Mouse (Mus musculus) lung, adult 18-20 months (tissue): ENCODE results near the gene Alpk3.

Experiments used
- DNase-seq, 2 experiments: peaks; one replicate each; pipeline ENCODE4 v3.0.0; 2022; ENCODE audit warnings: mixed read lengths in 2 of 2

The Alpk3 gene

DNA sequence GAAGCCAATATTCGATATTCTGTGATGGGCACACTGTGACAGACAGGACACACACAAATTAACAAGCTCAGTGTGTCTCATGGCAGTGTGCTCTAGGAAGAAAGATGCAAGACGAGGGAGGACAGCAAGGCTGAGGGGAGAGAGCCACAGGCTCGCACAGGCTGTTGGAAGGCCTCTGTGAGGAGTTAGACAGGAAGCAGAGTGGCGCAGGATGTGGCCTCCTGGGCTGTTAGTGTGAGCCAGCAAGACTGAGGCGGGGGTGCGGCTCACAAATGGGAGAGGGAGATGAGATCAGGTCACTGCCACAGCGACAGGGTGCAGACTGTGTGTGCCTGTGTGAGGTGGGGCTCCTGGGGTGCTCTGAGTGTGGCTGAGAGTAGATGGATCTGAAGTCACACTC is 17.9 kb downstream of the Alpk3 start:
- no peak for DNase-seq

DNA sequence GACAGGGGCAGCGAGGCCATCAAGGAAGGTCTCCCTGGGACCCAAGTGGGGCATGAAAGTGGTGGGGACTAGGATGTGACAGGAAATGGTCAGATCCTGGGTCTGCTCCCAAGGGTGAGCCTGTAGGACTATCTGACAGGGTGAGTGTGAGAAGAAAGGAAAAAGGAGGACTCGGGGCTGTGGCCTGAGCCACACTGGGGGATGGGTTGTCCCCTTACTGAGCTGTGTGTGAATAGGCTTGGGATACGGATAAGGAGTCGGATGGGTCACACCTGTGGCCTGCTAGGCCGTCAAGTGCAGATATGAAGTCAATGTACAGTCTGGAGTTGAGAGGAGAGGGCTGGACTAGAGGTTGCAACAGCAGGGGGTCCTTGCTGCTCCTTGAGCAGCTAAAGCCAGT is 18.3 kb downstream of the Alpk3 start:
- DNase-seq: no peak

DNA sequence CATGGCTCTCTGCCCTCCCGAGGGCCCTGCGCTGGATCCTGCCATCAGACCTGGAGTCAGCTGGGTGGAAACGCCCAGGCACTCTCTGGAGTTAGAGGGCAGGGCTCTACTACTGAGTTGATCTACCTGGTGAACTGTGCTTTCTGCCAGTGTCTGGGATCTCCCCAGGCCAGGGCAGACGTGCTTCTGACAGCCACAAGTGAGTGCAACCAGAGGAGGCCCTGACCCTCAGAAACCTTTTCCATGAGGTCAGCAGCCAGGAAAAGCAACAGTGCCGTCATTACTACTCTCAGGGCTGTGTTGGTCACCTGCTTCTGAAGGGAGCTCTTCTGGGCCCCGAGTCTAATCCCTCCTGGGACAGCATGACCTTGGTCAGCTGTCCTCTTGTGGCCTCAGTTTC is 19.6 kb downstream of the Alpk3 start:
- no peak for DNase-seq

DNA sequence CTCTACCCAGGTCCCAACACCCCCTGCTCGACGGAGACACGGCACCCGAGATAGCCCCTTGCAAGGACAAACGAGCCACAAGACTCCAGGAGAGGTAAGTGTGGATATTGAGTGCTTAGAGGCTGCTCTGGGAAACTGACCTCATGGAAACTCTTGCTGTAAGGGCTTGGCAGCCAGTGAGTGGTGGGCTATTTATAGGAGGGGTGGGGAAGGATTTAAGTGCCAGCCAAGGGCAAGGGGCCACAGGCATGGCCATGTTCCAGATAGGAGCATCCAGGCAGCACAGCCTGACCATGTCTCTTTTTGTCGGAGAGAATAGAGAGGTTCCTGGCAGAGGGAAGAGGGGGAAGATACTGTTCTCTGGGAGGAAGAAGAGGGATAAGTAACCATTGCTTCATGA is 21.3 kb downstream of the Alpk3 start:
- no peak for DNase-seq

DNA sequence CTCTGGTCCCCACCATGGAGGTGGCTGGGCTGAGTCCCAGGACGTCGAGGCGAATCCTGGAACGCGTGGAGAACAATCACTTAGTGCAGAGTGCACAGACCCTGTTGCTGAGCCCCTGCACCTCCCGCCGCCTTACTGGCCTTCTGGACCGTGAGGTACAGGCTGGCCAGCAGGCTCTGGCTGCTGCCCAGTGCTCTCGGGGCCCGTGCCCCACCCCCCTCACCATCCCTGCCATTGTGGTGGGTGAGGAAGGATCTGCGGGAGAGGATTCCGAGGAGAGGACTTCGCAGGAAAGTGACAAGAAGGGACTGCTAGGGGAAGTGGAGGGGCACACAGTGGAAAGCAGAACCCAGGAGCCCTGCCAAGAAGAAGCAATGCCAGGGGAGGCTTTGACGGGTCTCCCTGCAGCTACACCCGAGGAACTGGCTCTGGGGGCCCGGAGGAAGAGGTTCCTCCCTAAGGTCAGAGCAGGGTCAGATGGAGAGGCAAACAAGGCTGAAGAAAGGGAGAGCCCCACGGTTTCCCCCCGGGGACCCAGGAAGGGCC is 36.1 kb downstream of the Alpk3 start:
- no peak for DNase-seq

DNA sequence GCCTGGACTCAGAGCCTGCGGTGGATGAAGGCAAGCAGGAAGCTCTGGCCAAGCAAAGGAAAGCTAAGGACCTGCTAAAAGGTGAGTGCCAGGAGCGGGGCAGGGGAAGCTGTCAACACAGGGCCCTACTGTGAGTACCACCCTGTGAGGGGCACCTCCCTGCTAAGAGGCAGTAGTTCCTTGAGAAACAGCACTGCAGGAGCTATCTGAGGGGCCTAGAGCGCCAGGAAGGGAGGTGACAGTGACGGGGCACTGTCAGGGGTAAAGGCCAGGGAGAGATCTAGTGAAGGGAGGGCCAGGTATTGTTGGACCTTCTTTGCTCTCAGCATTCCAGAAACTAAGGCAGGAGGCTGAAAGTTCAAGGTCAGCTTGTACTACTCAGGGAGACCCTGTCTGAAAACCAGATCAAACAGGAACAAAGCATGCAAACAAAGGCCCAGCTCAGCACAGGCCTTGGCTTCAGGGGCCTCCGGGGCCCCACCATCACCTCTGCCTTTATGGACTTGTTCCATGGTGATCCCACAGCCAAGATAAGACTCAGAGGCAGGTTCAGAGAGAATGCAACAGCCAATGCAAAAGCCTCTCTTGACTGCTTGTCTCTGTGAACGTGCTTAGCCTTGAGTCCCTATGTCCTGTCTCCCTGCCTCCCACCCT is 36.8 kb downstream of the Alpk3 start:
- DNase-seq: no peak

DNA sequence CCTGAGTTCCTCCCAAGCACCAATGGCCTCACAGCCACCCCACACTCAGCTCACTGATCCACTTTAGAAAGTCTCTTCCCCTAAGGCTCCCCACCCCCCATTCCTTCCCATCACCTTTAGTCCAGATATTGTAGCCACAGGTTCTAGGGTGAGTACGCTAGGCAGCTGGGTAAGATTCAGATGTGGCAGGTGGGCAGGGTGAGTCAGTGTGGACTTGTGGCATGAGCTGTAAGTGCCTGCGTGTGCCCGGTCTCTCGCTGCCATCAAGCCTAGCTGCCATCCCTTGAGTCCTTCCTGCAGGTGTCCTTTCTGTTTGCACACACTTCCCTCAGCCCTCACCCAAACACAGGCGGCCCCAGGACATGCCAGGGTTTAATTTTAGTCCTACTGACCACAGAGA is 42.9 kb downstream of the Alpk3 start:
- DNase-seq: no peak

DNA sequence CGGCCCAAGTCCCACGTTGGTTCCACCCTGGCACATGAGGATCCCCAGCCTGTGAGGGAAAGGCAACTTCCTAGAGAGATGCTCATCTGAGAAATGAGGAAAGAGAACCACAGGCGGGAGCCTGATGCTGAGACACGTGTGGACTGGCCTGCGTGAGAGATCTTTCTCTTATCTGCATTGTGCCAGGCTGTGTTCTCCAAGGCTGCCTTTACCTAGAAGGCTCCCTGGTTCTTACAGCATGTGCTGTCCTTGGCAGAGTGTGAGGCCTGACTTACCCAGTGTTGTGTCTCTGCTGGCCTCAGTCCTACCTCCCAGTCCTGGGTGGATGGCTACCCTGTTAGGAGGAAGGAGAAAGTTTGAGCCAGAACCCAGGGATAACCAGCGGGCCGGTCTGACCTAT is 45.5 kb downstream of the Alpk3 start:
- no peak for DNase-seq

DNA sequence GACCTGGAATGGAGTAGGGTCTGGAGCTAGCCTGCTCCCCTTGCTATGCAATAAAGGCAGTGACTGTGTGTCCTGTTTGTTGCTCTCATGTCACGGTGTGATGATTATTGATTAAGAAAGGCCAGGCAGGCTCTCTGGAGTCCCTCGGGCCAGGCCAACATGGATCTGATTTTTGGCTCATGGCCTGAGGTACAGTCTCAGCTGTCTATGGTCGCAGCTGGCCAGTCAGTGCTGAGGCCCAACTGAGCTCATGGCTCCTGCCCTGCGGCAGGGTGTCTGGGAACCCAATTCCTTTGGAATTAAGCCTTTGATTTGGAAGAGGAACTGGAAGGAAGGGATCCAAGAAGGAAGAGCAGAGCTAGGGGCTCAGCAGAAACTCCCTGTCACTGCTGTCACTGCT is 48.1 kb downstream of the Alpk3 start:
- DNase-seq: no peak

DNA sequence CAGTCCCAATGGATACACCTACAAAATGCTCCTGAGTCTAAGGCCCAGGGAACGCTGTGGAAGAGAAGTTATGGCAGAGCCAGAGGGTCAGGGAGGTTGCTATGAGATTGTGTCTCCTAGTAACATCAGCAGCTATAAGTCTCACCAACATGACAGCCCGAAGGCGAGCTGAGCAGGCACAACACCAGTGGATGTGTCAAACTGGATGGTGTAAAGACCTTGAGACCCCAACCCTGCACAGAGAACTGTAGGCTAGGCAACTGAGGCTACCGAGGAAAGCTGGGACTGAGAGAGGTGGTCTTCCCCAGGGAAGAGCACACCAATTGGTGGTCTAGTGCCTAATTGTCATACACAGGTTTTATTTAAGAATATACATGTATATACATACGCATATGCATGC is 50.8 kb downstream of the Alpk3 start:
- no peak for DNase-seq

DNA sequence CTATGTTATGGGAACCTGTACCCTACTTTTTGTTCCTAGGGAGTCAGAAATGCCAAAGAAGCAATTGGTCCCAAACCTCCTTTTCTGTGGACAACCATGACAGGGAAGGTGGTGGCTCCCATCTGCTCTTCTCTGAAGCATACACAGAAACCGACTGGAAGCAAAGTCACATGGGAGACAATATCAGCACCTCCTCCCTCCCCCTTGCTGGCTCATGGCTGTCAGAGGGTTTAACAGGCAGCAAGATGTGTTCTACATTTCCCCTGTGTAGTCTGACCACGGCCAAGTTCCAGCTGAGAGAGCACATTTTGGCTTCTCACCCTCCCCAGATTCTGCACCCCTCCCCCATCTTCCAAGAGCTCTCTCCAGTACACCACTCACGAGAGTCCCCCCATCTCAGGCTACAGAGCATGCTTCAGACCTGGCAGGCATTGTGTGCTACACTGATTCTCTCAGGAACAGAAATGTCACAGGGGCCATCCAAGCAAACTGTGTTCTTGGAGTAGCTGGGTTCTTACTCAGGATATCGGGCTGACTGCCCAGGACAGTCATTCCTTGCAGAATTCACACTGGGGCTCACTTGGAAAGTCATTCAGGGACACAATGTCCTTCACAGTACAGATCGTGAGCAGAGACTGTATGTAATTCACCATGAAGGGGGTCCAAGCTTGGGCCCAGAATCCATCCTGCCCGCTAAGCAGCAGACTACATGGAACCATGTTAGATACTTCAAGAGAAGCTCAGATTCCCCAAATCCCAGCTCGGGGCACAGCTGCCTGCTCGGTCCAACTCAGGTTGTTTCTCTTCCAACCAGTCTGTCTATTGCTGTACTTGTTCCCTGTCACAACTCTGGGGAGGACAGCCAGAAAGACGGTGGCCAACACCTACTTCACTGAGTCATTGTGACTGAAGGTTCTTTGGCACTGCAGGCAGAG is 52.6 kb downstream of the Alpk3 start:
- peak; percentile 61 to 73 for DNase-seq

DNA sequence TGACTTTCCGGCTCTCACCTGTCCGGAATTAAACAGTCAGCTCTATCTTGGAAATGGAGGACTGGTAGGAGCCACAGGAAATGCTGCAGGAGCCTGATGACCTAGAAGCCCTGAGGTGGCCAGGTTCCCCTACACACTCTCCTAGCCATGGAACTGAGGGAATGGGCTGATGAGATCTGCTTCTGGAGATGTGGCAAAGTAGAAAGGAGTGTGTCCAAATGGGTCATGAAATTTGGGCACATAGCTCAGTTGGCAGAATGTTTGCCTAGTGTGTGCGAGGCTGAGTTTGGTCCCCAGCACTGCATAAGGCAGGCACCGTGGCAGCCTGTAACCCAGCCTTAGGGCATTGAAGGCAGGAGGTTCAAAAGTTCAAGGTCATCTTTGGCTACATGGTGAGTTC is 53.4 kb downstream of the Alpk3 start:
- DNase-seq: no peak

DNA sequence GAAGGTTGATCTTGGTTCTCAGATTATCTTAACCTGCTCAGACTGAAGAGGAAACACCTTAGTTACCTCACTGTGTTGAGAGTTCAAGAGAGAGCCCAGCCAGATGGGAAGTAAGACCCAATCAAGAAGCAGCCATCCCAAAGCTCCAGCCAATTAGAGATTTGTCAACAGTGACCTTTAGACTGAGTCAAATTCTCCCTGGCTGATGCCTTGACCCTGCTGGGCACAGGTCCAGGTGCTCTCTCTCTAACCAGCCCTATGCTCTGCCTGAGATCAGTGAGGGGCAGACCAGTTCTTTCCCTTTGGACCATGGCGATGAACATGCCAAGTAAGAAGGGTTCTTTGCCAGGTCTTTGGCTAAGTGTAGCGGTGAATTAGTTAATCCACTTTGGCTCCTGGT is 54.3 kb downstream of the Alpk3 start:
- DNase-seq: peak in 1 of 2 experiments; percentile 16

DNA sequence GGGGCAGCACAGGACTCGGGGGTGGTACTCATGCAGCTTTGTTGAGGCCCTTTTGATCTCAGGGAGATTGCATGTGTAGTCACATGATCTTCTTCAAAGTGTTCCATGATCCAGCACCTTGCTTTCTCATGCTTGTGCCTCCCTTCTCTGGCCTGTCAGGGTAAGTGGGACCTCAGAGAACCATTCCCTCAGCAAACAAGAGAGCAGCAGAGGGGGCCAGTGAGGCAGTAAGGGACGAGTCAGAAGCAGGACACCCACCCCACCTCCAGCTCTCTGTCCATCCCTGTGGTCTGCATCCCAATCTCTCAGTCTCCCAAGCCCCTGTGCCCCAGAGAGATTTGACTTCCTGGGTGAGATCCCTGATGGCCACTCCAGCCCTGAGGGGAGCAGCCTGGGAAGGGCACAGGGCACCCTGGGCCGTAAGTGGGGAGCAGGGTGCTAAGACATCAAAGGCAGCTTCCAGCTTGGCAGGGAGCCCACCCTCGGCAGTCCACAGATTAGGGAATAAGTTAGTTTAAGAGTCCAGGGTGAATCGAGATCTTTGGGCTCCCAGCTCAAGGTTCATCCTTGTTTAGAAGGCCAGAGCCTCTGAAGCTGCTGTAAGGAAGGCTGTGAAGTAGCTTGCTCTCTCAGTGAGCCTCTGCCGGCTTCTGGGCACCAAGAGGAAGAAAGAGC is 55.4 kb downstream of the Alpk3 start:
- no peak for DNase-seq

DNA sequence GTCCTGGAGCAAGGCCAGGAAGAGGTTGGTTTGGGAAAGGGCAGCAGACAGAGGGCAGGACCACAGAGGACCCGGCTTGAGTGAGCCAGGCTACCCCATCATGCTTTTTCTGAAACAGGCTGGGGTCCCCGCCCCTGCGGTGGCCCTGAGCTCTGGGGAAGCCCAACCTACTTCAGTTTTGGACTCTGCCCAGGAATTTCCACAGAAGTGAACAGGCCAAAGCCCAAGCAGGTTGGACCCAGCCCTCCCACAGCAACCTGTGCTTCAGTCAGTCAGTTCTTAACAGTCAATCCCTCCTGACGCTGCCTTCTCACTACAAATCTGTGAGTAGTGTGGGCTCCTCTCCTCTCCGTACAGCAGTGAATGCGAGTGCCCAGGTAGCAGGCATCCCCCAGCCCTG is 57.2 kb downstream of the Alpk3 start, which contains the start of gene Slc28a1:
Gene Slc28a1 (plus strand): TSS at position 245 of the 400 bp plus-strand sequence.
- no peak for DNase-seq

DNA sequence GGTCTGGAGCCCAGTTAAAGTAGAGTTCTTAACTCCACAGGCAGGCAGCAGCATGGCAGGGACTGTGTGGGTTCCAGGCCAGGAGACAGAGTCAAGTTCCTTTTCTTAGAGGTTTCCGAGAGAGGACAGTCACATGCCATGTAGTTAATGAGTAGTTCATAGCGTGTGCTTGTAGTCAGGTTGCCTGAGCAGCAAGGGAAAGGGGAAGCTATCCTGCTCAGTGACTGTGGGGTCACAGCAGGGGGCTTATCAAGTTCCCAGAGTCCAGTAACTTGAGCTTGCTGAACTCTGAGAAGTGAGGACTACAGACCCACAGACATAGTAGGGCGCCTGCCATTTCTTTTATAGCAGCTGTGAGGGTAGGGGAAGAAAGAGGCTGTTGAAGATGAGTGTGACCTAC is 63.7 kb downstream of the Alpk3 start:
- no peak for DNase-seq

DNA sequence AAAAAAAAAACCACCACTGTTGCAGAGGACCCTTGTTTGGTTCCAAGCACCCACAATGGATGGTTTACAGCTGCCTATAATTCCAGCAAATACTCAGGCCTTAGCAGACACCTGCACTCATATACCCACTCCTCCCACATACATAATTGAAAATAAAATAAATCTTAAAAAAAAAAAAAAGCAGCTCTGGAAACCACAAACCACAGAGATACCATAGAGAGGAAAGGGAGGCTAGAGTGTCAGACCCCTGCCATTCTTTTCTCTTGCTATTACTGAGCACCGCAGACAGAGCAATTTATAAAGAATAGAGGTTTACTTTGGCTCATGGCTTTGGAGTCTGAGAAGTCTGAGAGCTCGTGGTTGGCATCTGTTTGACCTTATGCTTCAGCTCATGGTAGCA is 65.4 kb downstream of the Alpk3 start:
- no peak for DNase-seq

DNA sequence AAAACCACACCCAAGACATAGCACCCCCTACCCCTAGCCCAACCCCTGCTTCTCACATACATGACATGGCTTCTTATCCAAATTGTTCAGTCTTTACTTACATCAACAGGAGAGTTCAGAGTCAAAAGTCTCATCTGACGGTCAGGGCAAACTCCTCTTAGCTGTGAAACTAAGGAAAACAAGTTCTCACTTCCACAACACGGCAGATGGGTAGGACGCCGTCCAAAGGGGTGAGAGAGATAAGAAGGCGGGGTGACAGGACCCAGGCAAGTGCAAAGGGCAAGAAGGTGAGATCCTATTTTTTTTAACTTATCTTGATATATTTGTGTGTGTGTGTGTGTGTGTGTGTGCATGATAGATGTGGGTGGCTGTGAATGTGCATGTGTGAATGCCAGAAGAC is 66.2 kb downstream of the Alpk3 start:
- no peak for DNase-seq

DNA sequence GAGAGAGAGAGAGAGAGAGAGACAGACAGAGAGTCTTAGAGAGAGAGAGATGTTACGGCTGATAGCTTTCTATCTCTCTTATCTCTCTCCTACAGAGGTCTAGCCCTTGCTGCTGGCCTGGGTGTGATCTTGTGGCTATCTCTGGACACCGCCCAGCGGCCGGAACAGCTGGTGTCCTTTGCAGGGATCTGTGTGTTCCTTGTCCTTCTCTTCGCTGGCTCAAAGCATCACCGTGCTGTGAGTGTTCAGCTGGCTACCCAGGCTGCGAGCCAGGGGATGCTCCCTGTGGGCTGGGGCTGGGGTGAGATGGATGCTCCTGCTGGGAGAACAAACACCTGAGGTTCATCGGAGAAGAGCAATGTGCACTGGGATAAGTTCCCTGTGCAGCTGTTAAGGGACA is 67.4 kb downstream of the Alpk3 start:
- no peak for DNase-seq

DNA sequence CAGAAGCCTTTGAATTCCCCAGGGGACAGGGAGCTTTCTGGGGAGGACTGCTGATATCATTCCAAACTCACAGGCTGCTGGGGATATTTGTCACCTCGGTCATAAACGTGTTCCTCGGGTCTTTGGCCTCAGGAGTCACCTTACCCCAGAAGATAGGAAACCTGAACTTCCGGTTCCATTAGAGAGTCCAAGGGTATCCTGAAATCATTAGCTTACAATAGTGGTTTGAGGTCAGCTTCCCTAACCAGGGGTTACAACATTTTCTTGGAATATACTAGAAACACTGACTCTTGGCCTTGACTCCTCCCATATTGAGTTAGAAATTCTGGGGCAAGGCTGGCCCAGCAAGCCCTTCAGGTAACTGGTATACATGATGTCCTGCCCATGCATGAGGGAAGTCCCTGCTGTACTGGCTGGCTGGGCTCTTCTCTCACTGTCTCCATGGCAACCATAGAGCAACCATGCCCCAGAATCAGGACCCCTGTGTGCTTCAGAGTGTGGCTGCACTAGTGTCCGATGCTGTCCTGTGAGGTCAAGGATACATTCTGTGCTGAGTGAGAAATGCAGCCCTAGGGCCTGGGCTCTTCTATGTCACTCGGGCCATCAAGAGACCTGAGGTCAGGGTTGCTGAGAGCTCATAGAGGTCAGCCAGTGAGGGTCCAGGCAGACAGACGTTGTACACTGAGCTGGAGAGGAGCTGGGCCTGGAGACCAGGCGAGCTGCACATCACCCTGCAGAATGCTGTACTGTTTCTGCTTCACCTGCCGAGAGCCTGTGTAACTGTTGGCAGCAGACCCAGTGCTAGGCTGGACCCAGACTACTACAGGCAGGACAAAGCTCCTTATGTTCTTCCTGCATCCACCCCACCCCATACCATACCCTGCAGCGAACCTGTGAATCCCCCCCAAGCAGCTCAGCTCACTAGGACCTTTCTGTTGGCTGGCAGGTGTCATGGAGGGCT is 68.1 kb downstream of the Alpk3 start:
- DNase-seq: no peak

DNA sequence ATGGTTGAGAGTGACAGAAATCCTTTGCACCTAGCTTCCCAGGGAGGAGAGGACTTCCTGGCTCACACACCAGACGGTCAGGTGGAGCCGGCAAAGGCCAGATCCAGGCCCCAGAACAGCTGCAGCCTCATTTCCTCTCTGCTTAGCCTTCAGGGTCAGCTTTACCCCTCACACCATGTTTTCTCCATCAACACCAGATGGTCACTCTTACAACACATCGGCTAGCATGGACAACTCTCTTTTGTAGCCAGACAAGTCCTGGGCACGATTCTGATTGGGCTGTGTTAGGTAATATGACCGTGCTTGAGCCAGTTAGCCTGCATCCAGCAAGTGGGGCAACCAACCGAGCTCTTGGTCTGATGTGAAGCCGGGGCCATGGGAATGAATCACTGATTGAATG is 74.5 kb downstream of the Alpk3 start:
- peak; percentile 26 to 59 for DNase-seq

DNA sequence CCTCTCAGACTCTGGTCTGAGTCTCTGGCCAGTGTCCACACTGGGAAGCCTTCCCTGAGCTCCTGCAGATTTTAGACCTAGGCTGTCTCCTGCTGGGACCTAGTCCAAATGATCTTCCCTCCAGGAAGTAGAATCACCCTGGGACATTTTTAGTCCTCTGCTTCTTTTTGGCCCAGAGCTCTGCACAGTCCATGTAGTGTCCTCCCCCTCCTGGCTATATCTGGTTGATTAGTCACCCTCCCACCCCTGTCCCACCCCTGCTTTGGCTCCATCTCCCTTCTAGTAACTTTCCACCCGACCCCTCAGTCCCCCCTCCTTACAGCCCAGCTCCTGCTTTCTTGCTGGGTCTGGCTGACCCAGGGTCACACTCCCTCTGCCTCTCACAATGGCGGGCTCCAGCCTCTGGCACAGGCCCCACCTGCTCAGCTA is 75.5 kb downstream of the Alpk3 start:
- peak; percentile 14 to 41 for DNase-seq
